Mouse (Mus musculus) urinary bladder, postnatal 25 days (tissue): ENCODE measurements around the gene Tec.

Source experiments
- DNase-seq: peaks from one replicate; pipeline ENCODE4 v3.0.0; 2022; ENCODE audit warnings: low spot score

Gene Tec

GRCm38 (mm10) chr5:72735763-72736162 is 132.5 kb downstream of the Tec start:
- no peak for DNase-seq

DNA sequence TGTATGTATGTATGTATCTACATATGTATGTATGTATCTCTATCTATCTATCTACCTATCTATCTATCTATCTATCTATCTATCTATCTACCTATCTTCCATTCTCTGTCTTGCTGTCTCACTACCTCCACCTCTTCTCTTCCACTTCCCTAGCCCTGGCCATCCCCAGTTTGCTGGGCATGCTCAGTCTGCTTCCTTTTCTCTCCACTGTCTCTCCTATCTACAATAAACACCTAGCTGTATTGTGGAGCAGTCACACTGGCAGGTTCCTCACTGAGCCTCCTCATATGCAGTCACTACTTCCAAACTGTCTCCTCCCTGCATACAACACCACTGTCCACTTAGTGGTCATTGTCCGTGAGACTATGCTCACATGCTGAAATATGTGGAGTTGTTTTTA is 135.4 kb downstream of the Tec start:
- no peak for DNase-seq

DNA sequence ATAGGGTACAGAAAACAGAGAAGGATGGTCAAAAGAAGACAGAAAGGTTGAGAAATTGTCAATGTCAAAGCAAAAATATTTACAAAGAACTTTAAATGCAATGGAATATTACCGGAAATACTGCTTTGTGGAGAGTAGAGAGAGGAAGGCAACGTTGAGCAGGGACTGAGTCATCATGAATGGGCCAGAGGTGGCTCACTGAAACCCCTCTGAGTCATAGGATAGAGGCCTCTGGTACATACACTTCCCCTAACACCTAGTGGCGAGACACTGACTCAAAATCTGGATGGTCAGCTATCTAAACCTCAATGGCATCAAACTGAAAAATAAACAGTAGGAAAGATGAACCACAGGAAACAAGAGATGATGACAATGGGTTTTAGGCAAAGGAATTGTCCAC is 142.9 kb downstream of the Tec start:
- no peak for DNase-seq

- DNase-seq = no peak
These were observed 144.9 kb downstream of the Tec start for GRCm38 (mm10) chr5:72723429-72723828.

- DNase-seq = no peak
These were observed 147.7 kb downstream of the Tec start for GRCm38 (mm10) chr5:72720587-72720986.

DNA sequence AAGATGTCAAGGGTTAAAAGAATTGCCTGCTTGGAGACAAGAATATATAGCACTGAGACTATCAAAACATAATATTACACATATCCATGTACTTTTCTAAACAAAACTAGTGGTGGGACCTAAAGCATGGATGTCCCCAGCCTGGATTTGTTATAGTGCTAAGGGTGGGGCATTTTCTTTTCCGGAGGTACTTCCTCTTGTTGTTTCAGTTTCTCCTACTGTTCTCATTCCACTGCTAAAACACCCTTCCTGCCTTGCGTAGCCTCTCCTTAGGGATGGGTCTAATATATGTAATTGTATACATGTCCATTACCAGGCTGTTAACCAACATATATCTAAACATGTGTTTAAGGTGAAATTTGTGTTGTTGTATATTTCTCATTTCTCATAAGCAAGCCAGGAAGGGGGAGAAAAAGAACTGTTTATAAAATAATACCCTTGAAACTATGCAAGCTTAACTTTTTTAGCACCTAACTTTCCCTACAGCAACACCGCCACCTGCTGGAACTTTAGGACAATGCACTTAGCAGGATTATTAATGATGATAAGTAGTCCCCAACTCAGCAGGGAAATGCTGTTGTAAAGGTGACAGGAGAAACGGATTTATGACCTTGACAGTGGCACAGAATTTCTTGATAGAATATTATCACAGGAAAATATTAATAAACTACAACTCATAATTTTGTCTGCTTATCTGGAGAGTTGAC is 157.6 kb downstream of the Tec start:
- DNase-seq = peak; percentile 60

GRCm38 (mm10) chr5:72709976-72710375 is 158.3 kb downstream of the Tec start:
- DNase-seq = no peak

DNA sequence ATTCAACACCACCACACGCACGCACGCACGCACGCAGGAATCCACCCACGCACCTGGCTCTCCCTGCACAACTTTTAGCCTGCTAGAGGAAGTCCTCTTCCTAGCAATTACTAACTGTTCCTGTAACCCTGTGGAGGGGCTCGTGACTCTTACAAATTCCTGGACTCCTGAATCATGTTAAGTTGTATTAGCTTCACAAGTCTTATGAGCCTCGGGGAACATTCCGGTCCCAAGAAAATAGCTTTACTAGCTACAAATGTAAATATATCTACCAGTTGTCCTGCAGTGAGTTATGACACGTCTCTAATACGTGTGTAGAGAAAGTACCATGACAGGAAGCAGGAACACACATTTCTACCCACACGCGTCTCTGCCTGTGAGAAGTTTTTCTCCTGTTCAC is 158.8 kb downstream of the Tec start:
- DNase-seq = no peak

DNA sequence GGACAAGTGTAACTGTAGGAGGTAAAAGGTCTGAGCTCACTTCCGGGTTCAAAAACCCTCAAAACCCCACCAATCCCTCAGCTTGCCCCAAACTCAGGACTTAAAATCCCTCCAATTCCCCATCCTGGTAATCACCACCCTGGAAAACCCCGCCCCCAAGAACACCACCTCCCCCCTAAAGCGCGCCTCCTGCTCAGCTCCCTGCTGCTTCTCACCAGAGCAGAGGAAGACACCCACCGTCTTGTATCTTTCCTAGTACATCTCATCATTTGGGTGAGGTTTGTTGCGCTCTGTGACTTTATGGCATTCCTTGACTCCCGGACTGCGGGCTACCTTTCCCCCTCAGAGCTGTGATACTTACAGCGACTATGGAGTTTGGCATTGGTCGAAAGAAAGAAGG is 161.6 kb downstream of the Tec start:
- DNase-seq = no peak

GRCm38 (mm10) chr5:72706095-72706494 is 162.2 kb downstream of the Tec start:
- no peak for DNase-seq
